Mouse (Mus musculus): ENCODE results near the gene Fbxo9. TPM values are rescaled to one million over a fixed set of nuclear protein-coding genes. Genes with fewer than 3 reads are reported as not detected.
"Not testable (repeated sequence)": the region's sequence is repeated elsewhere in the genome, so short reads cannot be mapped to it uniquely, and the experiment has no call there.

Gene Fbxo9
- polyA plus RNA-seq, 1 experiment from 2014 or later = 67.5 TPM

GRCm38 (mm10) chr9:78085722-78086287, 23.1 kb downstream of the Fbxo9 start:
- WGBS = 89% methylated on average over 14 of the region's 14 CpGs
- H3K4me2 ChIP-seq = no peak overlapping the region
- no peak overlapping the region for H3K4me3 ChIP-seq
- peaks cover 43% of the 10 kb centered on the region for H3K36me3 ChIP-seq (replicated peaks)
- no peaks in the 10 kb centered on the region for H3K27me3 ChIP-seq (replicated peaks)
- H3K9me3 ChIP-seq = no peaks in the 10 kb centered on the region
- H3K27ac ChIP-seq = no peak overlapping the region
- ATAC-seq (replicated peaks) = no peak
- H3K4me1 ChIP-seq = no peaks in the 10 kb centered on the region
- no peak overlapping the region for H3K9ac ChIP-seq

GRCm38 (mm10) chr9:78084341-78084740, 24.5 kb downstream of the Fbxo9 start:
- 92% methylated on average over 4 of the region's 4 CpGs for WGBS
- ATAC-seq (replicated peaks) = no peak
- Histone ChIP-seq H3K4me1 (no peaks in the 10 kb centered on the region), H3K36me3 (replicated peaks) (peaks cover 45% of the 10 kb centered on the region), H3K9ac (no peak overlapping the region), H3K4me2 (no peak overlapping the region), H3K27me3 (replicated peaks) (no peaks in the 10 kb centered on the region), H3K9me3 (no peaks in the 10 kb centered on the region), H3K27ac (no peak overlapping the region), H3K4me3 (no peak overlapping the region)

DNA sequence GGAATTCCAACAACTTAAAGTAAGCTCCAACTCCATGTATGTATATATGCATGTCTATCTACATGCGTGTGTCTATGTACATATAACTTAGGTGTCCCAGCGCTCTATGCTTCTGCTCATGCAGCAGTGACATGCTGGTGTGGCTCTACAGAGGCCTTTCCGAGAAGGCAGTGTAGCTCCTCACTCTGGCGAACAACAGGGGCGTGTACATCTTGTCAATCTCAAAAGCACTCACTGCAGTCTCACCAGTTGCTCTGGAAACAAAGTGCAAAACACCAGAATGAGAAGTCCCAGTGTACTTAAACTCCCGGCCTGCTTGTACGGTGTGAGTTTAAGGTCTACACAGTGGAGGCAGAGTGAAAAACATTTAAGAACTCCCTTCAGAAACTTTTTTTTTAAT, 27.0 kb downstream of the Fbxo9 start:
- Histone ChIP-seq H3K9ac (no peak overlapping the region), H3K4me2 (no peak overlapping the region), H3K27ac (no peak overlapping the region), H3K4me1 (no peaks in the 10 kb centered on the region), H3K9me3 (no peaks in the 10 kb centered on the region), H3K27me3 (replicated peaks) (no peaks in the 10 kb centered on the region), H3K4me3 (no peak overlapping the region), H3K36me3 (replicated peaks) (peaks cover 35% of the 10 kb centered on the region)
- ATAC-seq (replicated peaks) = no peak
- 54% methylated on average over 7 of the region's 7 CpGs for WGBS

DNA sequence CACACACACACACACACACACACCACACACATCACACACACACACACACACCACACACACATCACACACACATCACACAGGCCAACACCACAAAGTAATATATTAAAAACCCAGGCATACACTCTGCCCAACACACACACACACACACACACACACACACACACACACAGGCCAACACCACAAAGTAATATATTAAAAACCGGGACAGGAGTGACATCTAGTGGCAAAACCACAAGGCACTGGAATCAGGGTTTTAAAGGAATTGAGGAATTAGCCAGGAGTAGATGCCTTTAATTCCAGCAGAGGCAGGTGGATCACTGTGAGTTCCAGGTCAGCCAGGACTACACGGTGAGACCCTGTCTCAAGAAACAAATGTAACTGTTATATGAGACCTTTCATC, 30.6 kb downstream of the Fbxo9 start:
- Histone ChIP-seq H3K36me3 (replicated peaks) (peaks cover 13% of the 10 kb centered on the region), H3K4me3 (no peak overlapping the region), H3K9ac (no peak overlapping the region), H3K4me1 (no peaks in the 10 kb centered on the region), H3K4me2 (no peak overlapping the region), H3K9me3 (no peaks in the 10 kb centered on the region), H3K27ac (no peak overlapping the region), H3K27me3 (replicated peaks) (no peaks in the 10 kb centered on the region)
- 32% methylated on average over 2 of the region's 2 CpGs for WGBS
- ATAC-seq (replicated peaks) = no peak

DNA sequence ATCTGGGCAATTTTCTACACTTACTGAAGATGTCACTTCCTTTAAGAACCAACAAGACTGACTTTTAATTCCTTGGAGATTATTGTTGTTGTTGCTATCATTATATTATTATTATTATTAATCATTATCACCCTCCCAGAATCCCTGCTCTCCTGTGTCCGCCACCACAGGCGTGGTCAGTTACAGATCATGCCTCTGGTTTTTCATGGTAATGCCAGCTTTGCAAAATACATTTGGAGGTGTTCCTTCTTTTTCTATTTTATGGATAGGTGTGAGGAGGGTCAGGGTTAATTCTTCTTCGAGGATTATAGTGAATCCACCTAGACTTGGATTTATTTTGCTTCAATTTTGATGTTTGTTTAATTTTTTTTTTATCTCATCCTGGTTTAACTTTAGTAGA, 33.6 kb downstream of the Fbxo9 start:
- WGBS = 93% methylated on average over 3 of the region's 3 CpGs

GRCm38 (mm10) chr9:78073713-78074340, 35.0 kb downstream of the Fbxo9 start:
- 89% methylated on average over 13 of the region's 13 CpGs for WGBS
- Histone ChIP-seq H3K27ac (no peak overlapping the region), H3K36me3 (replicated peaks) (no peaks in the 10 kb centered on the region), H3K4me1 (no peaks in the 10 kb centered on the region), H3K9ac (no peak overlapping the region), H3K9me3 (no peaks in the 10 kb centered on the region), H3K4me3 (no peak overlapping the region), H3K27me3 (replicated peaks) (no peaks in the 10 kb centered on the region), H3K4me2 (no peak overlapping the region)
- no peak for ATAC-seq (replicated peaks)

More for the DNA sequence above, 33.6 kb downstream of the Fbxo9 start:
- Histone ChIP-seq H3K4me2 (no peak overlapping the region), H3K9ac (no peak overlapping the region), H3K27me3 (replicated peaks) (no peaks in the 10 kb centered on the region), H3K36me3 (replicated peaks) (no peaks in the 10 kb centered on the region), H3K9me3 (no peaks in the 10 kb centered on the region), H3K27ac (no peak overlapping the region), H3K4me3 (no peak overlapping the region), H3K4me1 (no peaks in the 10 kb centered on the region)
- ATAC-seq (replicated peaks) = no peak

- H3K4me2 ChIP-seq; H3K27me3 ChIP-seq (replicated peaks); H3K27ac ChIP-seq; ATAC-seq (replicated peaks); H3K4me3 ChIP-seq; H3K4me1 ChIP-seq; H3K36me3 ChIP-seq (replicated peaks); H3K9ac ChIP-seq; H3K9me3 ChIP-seq: not testable (repeated sequence)
- WGBS = 98% methylated on average over 3 of the region's 3 CpGs
These were observed 35.6 kb downstream of the Fbxo9 start for GRCm38 (mm10) chr9:78073291-78073690.

DNA sequence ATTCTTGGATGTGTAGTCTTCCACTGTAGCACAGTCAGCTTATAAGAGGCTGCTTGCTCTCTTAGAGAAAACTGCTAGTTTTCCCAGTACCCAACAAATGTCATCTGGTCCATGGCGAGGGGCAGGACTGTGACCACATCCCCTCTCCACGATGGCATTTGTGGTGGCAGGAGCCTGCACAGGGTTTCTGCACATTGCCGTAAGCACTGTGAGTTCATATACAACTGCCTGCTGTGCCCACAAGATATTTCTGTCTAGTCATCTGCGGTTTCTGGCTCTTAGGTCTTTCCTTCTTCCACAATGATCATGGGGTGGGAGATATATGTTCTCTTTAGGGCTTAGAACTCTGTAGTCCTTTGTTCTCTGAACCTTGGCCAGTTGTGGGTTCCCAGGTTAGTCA, 37.2 kb downstream of the Fbxo9 start:
- no peaks in the 10 kb centered on the region for H3K36me3 ChIP-seq (replicated peaks)
- H3K27me3 ChIP-seq (replicated peaks) = no peaks in the 10 kb centered on the region
- no peak overlapping the region for H3K9ac ChIP-seq
- no peak overlapping the region for H3K4me3 ChIP-seq
- H3K9me3 ChIP-seq = no peaks in the 10 kb centered on the region
- no peaks in the 10 kb centered on the region for H3K4me1 ChIP-seq
- 94% methylated on average over 4 of the region's 4 CpGs for WGBS
- H3K4me2 ChIP-seq = no peak overlapping the region
- no peak overlapping the region for H3K27ac ChIP-seq
- ATAC-seq (replicated peaks) = no peak

- no peaks in the 10 kb centered on the region for H3K27me3 ChIP-seq (replicated peaks)
- no peak overlapping the region for H3K9ac ChIP-seq
- H3K4me1 ChIP-seq = no peaks in the 10 kb centered on the region
- no peak overlapping the region for H3K4me2 ChIP-seq
- no peaks in the 10 kb centered on the region for H3K9me3 ChIP-seq
- WGBS = 81% methylated on average over 5 of the region's 5 CpGs
- H3K27ac ChIP-seq = no peak overlapping the region
- no peaks in the 10 kb centered on the region for H3K36me3 ChIP-seq (replicated peaks)
- no peak for ATAC-seq (replicated peaks)
- no peak overlapping the region for H3K4me3 ChIP-seq
These were observed 38.4 kb downstream of the Fbxo9 start for GRCm38 (mm10) chr9:78070496-78070895.

DNA sequence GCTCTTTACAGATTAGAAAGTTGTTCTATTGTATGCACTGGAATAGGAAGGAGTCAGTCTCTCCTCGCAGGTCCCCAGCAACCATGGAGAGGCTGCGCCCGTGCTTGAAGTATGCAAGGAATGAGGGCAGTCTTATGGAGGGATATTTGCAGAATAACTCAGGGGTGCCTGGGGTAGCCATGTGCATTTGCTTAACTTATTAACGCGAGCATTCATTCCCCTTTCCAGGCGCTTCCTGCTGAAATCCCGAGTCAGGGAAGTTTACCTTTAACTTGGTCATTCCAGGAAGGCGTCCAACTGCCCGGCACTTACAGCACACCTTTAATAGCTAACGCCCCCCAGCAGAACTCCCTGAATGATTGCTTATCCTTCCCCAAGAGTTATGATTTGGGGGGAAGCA, 44.7 kb downstream of the Fbxo9 start:
- Histone ChIP-seq H3K4me3 (no peak overlapping the region), H3K9me3 (no peaks in the 10 kb centered on the region), H3K9ac (no peak overlapping the region), H3K36me3 (replicated peaks) (no peaks in the 10 kb centered on the region), H3K27ac (no peak overlapping the region), H3K4me2 (no peak overlapping the region), H3K27me3 (replicated peaks) (no peaks in the 10 kb centered on the region), H3K4me1 (no peaks in the 10 kb centered on the region)
- ATAC-seq (replicated peaks) = no peak
- WGBS = 71% methylated on average over 10 of the region's 10 CpGs

DNA sequence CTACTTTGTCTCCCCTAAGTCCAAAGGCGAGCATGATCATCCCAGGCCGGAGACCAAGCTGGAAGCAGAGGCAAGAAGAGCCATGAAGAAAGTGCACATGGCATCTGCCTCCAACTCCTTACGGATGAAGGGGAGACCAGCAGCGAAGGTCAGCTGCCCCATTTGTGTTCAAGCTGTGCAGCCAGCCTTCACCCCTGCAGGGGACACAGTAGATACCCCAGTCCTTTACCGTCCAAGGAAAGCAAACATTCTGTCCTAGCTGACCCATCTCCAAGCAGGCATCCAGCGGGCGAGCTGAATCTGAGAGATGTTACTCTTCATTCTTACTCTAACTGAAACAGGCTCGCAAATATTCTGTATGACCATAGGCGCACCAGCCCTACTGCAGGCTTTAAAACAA, 46.5 kb downstream of the Fbxo9 start:
- 81% methylated on average over 9 of the region's 9 CpGs for WGBS
- ATAC-seq (replicated peaks) = no peak
- H3K27me3 ChIP-seq (replicated peaks) = no peaks in the 10 kb centered on the region

GRCm38 (mm10) chr9:78059525-78060120, 49.2 kb downstream of the Fbxo9 start:
- H3K9me3 ChIP-seq = no peaks in the 10 kb centered on the region
- ATAC-seq (replicated peaks) = no peak
- 84% methylated on average over 16 of the region's 16 CpGs for WGBS
- H3K4me2 ChIP-seq = no peak overlapping the region
- no peak overlapping the region for H3K4me3 ChIP-seq
- no peaks in the 10 kb centered on the region for H3K27me3 ChIP-seq (replicated peaks)
- no peaks in the 10 kb centered on the region for H3K36me3 ChIP-seq (replicated peaks)
- no peaks in the 10 kb centered on the region for H3K4me1 ChIP-seq
- H3K9ac ChIP-seq = no peak overlapping the region
- H3K27ac ChIP-seq = no peak overlapping the region

More for the DNA sequence above, 46.5 kb downstream of the Fbxo9 start:
- no peak overlapping the region for H3K4me2 ChIP-seq
- H3K27ac ChIP-seq = no peak overlapping the region
- H3K9ac ChIP-seq = no peak overlapping the region
- no peaks in the 10 kb centered on the region for H3K4me1 ChIP-seq
- H3K36me3 ChIP-seq (replicated peaks) = no peaks in the 10 kb centered on the region
- no peaks in the 10 kb centered on the region for H3K9me3 ChIP-seq
- no peak overlapping the region for H3K4me3 ChIP-seq

DNA sequence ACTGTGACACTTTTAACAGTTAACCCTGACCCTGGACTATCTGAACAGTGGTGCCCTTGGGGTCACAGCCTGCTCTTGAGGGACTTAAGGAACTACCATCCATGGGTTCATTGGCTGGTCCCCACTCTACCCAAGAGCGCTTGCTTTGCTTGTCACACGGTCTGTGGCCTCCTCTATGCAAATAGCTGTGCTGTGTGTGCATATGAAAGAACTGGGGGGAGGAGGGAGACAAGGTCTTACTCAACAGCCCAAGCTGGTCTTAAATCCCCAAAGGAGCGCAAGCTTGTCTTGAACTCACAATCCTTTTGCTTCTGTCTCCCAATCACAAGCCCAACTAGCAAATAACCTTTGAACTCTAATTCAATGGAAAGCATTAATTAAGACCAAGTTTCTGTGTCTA, 54.6 kb downstream of the Fbxo9 start:
- Histone ChIP-seq H3K27me3 (replicated peaks) (no peaks in the 10 kb centered on the region), H3K4me3 (no peak overlapping the region), H3K4me1 (no peaks in the 10 kb centered on the region), H3K27ac (no peak overlapping the region), H3K9ac (no peak overlapping the region), H3K36me3 (replicated peaks) (no peaks in the 10 kb centered on the region), H3K9me3 (no peaks in the 10 kb centered on the region), H3K4me2 (no peak overlapping the region)
- WGBS = 77% methylated on average over 3 of the region's 3 CpGs
- ATAC-seq (replicated peaks) = no peak

Data from midbrain, embryonic 15.5 days (tissue).